11 mouse cellular contexts compared by ENCODE assay signal in the genomic region with DNA sequence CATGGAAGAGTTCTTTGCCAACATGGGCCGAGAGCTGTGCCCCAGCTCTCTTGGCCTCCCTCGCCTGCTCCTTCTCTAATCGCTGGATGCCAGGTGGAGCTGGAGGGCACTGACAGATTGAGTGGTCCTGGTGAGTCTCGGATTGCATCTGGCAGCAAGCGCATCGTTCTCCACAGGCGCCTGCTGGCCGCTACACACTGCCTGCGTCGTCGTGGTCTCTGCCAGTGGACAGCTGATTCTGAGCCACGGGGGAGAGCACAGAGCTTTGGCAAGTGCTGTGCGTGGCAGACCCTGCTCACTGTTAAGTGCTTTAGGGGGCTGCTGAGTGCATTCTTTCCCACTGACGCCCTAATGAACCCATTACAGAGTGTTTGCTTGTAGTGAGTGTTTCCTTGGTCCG. TPM values are rescaled to one million over a fixed set of nuclear protein-coding genes. Genes with fewer than 3 reads are reported as not detected.
DNase-seq lines count a peak whose midpoint lies in the region; ATAC-seq and TF ChIP-seq lines count a peak whose summit lies in the region.
"Had no signal": no experiment of that assay in that cellular context is flagged by ENCODE, and none has a peak within 500 bp of the region (broad histone marks: within the 10 kb centered on the region; RNA-seq: fewer than 3 reads in every experiment).

No protein-coding gene starts in this region.

- no peak for DNase-seq in forebrain, embryonic 10.5 days (ENCODE audit: extremely low spot score, low spot score)
- DNase-seq in midbrain, embryonic 11.5 days (ENCODE audit: low spot score, missing footprints): peak; percentile 78
- no peak for DNase-seq in midbrain, embryonic 10.5 days (ENCODE audit: low spot score)
- DNase-seq in gastrocnemius, postnatal 10 days: peak; percentile 43
- DNase-seq in adrenal gland, postnatal 10 days: no peak
- no peak for DNase-seq in spleen, postnatal 10 days (ENCODE audit: low spot score in 2 of 2)
- DNase-seq: kidney, adult 11 months; lung, postnatal 4 days had no signal

- ATAC-seq in forebrain, embryonic 12.5 days (ENCODE audit: low FRiP score): 0 out of 2 replicates have a peak, but pooled peaks have one; percentile 17
- no peak for ATAC-seq in midbrain, embryonic 11.5 days (ENCODE audit: low FRiP score)

- no peak for TF ChIP-seq POLR2A in olfactory bulb, adult 2 months (IDR thresholded peaks at IDR 0.05; ENCODE audit: insufficient read depth, low read depth, low read length)

- TF ChIP-seq CTCF in olfactory bulb, adult 2 months (IDR thresholded peaks at IDR 0.05; ENCODE audit: insufficient read depth, low read depth, low read length): no peak

- H3K4me3 ChIP-seq in forebrain, embryonic 12.5 days (replicated peaks): no peak overlapping the region
- no peak overlapping the region for H3K4me3 ChIP-seq in forebrain, embryonic 10.5 days
- no peak overlapping the region for H3K4me3 ChIP-seq in midbrain, embryonic 11.5 days (ENCODE audit: low read depth, low read length)
- no peak overlapping the region for H3K4me3 ChIP-seq in midbrain, embryonic 10.5 days
- no peak overlapping the region for H3K4me3 ChIP-seq in olfactory bulb, adult 2 months (ENCODE audit: insufficient read depth, low read depth, low read length)
- H3K4me3 ChIP-seq: limb, embryonic 12.5 days had no signal

- H3K9ac ChIP-seq in forebrain, embryonic 12.5 days: no peak overlapping the region
- H3K9ac ChIP-seq in midbrain, embryonic 11.5 days (ENCODE audit: low read length): no peak overlapping the region
- H3K9ac ChIP-seq: limb, embryonic 12.5 days had no signal

- no peaks in the 10 kb centered on the region for H3K27me3 ChIP-seq in forebrain, embryonic 12.5 days
- no peaks in the 10 kb centered on the region for H3K27me3 ChIP-seq in forebrain, embryonic 10.5 days (ENCODE audit: poor library complexity, severe bottlenecking)
- no peaks in the 10 kb centered on the region for H3K27me3 ChIP-seq in midbrain, embryonic 11.5 days (ENCODE audit: control insufficient read depth, insufficient read depth, low read length)
- no peaks in the 10 kb centered on the region for H3K27me3 ChIP-seq in midbrain, embryonic 10.5 days (ENCODE audit: low read depth, poor library complexity, severe bottlenecking)
- H3K27me3 ChIP-seq: limb, embryonic 12.5 days had no signal

- H3K27ac ChIP-seq in forebrain, embryonic 12.5 days: no peak overlapping the region; the same call in 1 of the 2 replicates
- no peak overlapping the region for H3K27ac ChIP-seq in forebrain, embryonic 10.5 days
- H3K27ac ChIP-seq in midbrain, embryonic 11.5 days (ENCODE audit: low read depth, low read length): no peak overlapping the region
- no peak overlapping the region for H3K27ac ChIP-seq in midbrain, embryonic 10.5 days (replicated peaks)
- H3K27ac ChIP-seq in olfactory bulb, adult 2 months (ENCODE audit: insufficient read depth, low read depth, low read length): peak overlapping the region; percentile 27
- H3K27ac ChIP-seq: limb, embryonic 12.5 days had no signal

- no peak overlapping the region for H3K4me2 ChIP-seq in forebrain, embryonic 12.5 days
- H3K4me2 ChIP-seq in midbrain, embryonic 11.5 days: no peak overlapping the region
- H3K4me2 ChIP-seq: limb, embryonic 12.5 days had no signal

- 79% methylated on average over 15 of the region's 15 CpGs for WGBS in forebrain, embryonic 12.5 days
- WGBS in forebrain, embryonic 10.5 days: 87% methylated on average over 15 of the region's 15 CpGs
- 86% methylated on average over 15 of the region's 15 CpGs for WGBS in midbrain, embryonic 11.5 days
- 87% methylated on average over 15 of the region's 15 CpGs for WGBS in midbrain, embryonic 10.5 days
- 31% methylated on average over 15 of the region's 15 CpGs for WGBS in olfactory bulb, adult 2 months

- H3K4me1 ChIP-seq in forebrain, embryonic 12.5 days: no peaks in the 10 kb centered on the region
- H3K4me1 ChIP-seq in forebrain, embryonic 10.5 days: peaks cover 3% of the 10 kb centered on the region; the same call in 1 of the 2 replicates
- no peaks in the 10 kb centered on the region for H3K4me1 ChIP-seq in midbrain, embryonic 11.5 days (ENCODE audit: control insufficient read depth, insufficient read depth, low read length)
- no peaks in the 10 kb centered on the region for H3K4me1 ChIP-seq in midbrain, embryonic 10.5 days
- H3K4me1 ChIP-seq in olfactory bulb, adult 2 months (ENCODE audit: control insufficient read depth, insufficient read depth, low read length): peaks cover 18% of the 10 kb centered on the region

- H3K36me3 ChIP-seq in forebrain, embryonic 12.5 days (replicated peaks): no peaks in the 10 kb centered on the region
- no peaks in the 10 kb centered on the region for H3K36me3 ChIP-seq in forebrain, embryonic 10.5 days (replicated peaks)
- H3K36me3 ChIP-seq in midbrain, embryonic 11.5 days (ENCODE audit: control insufficient read depth, insufficient read depth, low read length): no peaks in the 10 kb centered on the region
- H3K36me3 ChIP-seq in midbrain, embryonic 10.5 days: no peaks in the 10 kb centered on the region
- H3K36me3 ChIP-seq: limb, embryonic 12.5 days had no signal

- no peaks in the 10 kb centered on the region for H3K9me3 ChIP-seq in forebrain, embryonic 12.5 days
- no peaks in the 10 kb centered on the region for H3K9me3 ChIP-seq in forebrain, embryonic 10.5 days
- no peaks in the 10 kb centered on the region for H3K9me3 ChIP-seq in midbrain, embryonic 11.5 days (ENCODE audit: control insufficient read depth, low read length)
- no peaks in the 10 kb centered on the region for H3K9me3 ChIP-seq in midbrain, embryonic 10.5 days (replicated peaks)
- H3K9me3 ChIP-seq: limb, embryonic 12.5 days had no signal

RNA-seq across cellular contexts. Expression of a gene that starts 17.9 kb away (rescaled TPM):
- 33.5 and 36.5 TPM in 2 replicates for polyA plus RNA-seq in forebrain, embryonic 12.5 days (2016; fragmentation: Nextera tagmentation; extraction: Ambion mirVana)
- 11.8 and 11.9 TPM in 2 replicates for polyA plus RNA-seq in forebrain, embryonic 10.5 days (2016; fragmentation: Nextera tagmentation; extraction: Ambion mirVana)
- polyA plus RNA-seq in midbrain, embryonic 11.5 days (2014; fragmentation: Nextera tagmentation; extraction: Ambion mirVana): 12.8 and 13.2 TPM in 2 replicates
- 9.7 and 14.4 TPM in 2 replicates for polyA plus RNA-seq in midbrain, embryonic 10.5 days (2016; fragmentation: Nextera tagmentation; extraction: Ambion mirVana)
- 1 to 10 TPM; 3.5 to 4.3 TPM for total RNA-seq in gastrocnemius, postnatal 10 days (2021)
- polyA plus RNA-seq in olfactory bulb, adult 2 months (2012; ENCODE audit: insufficient read depth, insufficient read length, low replicate concordance, missing spikeins): not detected in 2 replicates
- total RNA-seq in adrenal gland, postnatal 10 days (2021): 1 to 10 TPM; 4.9 to 9.4 TPM

Comparison
In these comparisons a context has a peak if more than half of its experiments do, and no peak if none do; other contexts are left out.
1. DNase-seq: peak in midbrain, embryonic 11.5 days (single experiment) and gastrocnemius, postnatal 10 days (single experiment); none in forebrain, embryonic 10.5 days (single experiment), midbrain, embryonic 10.5 days (single experiment), adrenal gland, postnatal 10 days (single experiment) and spleen, postnatal 10 days (0 of 2).
2. RNA of a gene that starts 17.9 kb away (polyA plus RNA-seq): 33.5 to 36.5 TPM in forebrain, embryonic 12.5 days, 12.8 to 13.2 TPM in midbrain, embryonic 11.5 days, 11.8 to 11.9 TPM in forebrain, embryonic 10.5 days and 9.7 to 14.4 TPM in midbrain, embryonic 10.5 days; not detected in olfactory bulb, adult 2 months; every median in the first group is over 10 times any median in the second.